Mouse (Mus musculus) bone marrow macrophage, adult 2 months (primary cell): ENCODE measurements around the gene Ccdc88c.

ENCODE experiments used
- CTCF ChIP-seq: IDR thresholded peaks from 2 replicates; pipeline ENCODE4 v1.5.1; 2012; ENCODE audit warnings: low read depth, mild to moderate bottlenecking, low read length, moderate library complexity
- POLR2A ChIP-seq: IDR thresholded peaks from 2 replicates; pipeline ENCODE4 v1.6.1; 2012; ENCODE audit warnings: mild to moderate bottlenecking, low read depth, low read length, borderline replicate concordance

DNA sequence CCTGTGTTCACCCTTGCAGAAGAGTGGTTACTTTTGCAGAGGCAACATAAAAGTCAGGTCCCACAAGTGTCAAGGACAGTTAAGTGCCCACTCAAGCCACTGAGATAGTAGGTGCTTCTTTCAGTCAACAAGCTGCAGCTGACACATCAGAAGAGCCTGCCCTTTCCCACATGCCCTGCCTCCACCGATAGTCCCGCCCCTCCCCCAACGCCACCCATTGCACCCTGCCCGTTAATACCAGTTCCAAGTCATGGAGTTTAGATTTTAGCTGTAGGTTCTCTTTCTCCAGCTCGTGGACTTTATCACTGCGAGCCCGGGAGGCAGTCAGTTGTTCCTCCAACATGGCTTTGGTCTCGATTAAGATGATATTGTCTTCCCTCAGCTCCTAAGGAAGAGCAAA is 74.9 kb downstream of the Ccdc88c start:
- TF ChIP-seq POLR2A (no peak), CTCF (no peak)
